Mouse (Mus musculus) liver, adult 2 months (tissue): ENCODE data around the gene Ephx1. TPM values are rescaled to one million over a fixed set of nuclear protein-coding genes. Genes with fewer than 3 reads are reported as not detected.
"Not testable (repeated sequence)": the region's sequence is repeated elsewhere in the genome, so short reads cannot be mapped to it uniquely, and the experiment has no call there.

Experiments
- DNase-seq: peaks from one replicate; pipeline ENCODE4 v3.0.0-alpha.2; 2011; ENCODE audit warnings: low read depth, low spot score; ENCODE audit errors: extremely low read depth
- H3K27ac ChIP-seq: fragments of 200-500 bp; replicated peaks from 2 replicates; pipeline ENCODE4 v1.5.1; 2012; ENCODE audit warnings: low read depth, mild to moderate bottlenecking, control low read depth, inconsistent platforms, low read length; ENCODE audit not compliant: insufficient read depth
- H3K27me3 ChIP-seq: fragments of 200-500 bp; 2 replicates; pipeline ENCODE4 v1.6.1; 2012; ENCODE audit warnings: mild to moderate bottlenecking, moderate library complexity, low read length, inconsistent platforms; ENCODE audit not compliant: control insufficient read depth, insufficient read depth
- H3K36me3 ChIP-seq: fragments of 200-500 bp; 2 replicates; pipeline ENCODE4 v1.6.1; 2012; ENCODE audit warnings: low read length, inconsistent platforms; ENCODE audit not compliant: control insufficient read depth, insufficient read depth
- H3K4me1 ChIP-seq: fragments of 200-500 bp; 2 replicates; pipeline ENCODE4 v1.6.1; 2011; ENCODE audit warnings: low read length; ENCODE audit not compliant: control insufficient read depth, insufficient read depth
- H3K4me3 ChIP-seq: fragments of 200-500 bp; 2 replicates; pipeline ENCODE4 v1.5.1; 2011; ENCODE audit warnings: low read depth, mild to moderate bottlenecking, control low read depth, low read length, moderate library complexity; ENCODE audit not compliant: insufficient read depth
- H3K79me2 ChIP-seq: fragments of 200-500 bp; 2 replicates; pipeline ENCODE4 v1.6.1; 2012; ENCODE audit warnings: inconsistent platforms, mild to moderate bottlenecking, low read length, moderate library complexity; ENCODE audit not compliant: control insufficient read depth, insufficient read depth
- H3K9ac ChIP-seq: fragments of 200-500 bp; 2 replicates; pipeline ENCODE4 v1.6.1; 2012; ENCODE audit warnings: low read depth, mild to moderate bottlenecking, control low read depth, inconsistent platforms, low read length
- CTCF ChIP-seq: fragments of 200-500 bp; IDR thresholded peaks from 2 replicates; pipeline ENCODE4 v1.5.1; 2011; ENCODE audit warnings: low read depth, low read length, control low read depth
- POLR2A ChIP-seq: fragments of 200-500 bp; IDR thresholded peaks from 2 replicates; pipeline ENCODE4 v1.6.1; 2011; ENCODE audit warnings: low read length, control low read depth; ENCODE audit not compliant: insufficient read depth; ENCODE audit errors: extremely low read depth
- WGBS: fragments of 180-500 bp; shearing (Covaris S2); methylation state at CpG from one replicate; pipeline ENCODE4 v1.1.7; 2018; 5-methylcytosine and 5-hydroxymethylcytosine counted together
- polyA plus RNA-seq: library from polyadenylated mRNA; depleted of rRNA; stranded (reverse); fragments of >200 nt; gene quantifications from 2 replicates; pipeline ENCODE4 v1.2.3, GENCODE M21; 2012
- total RNA-seq: library from RNA; depleted of rRNA; stranded (reverse); fragments of >200 nt; gene quantifications from 2 replicates; pipeline ENCODE4 v1.2.3, GENCODE M21; 2014

Ephx1 gene
- total and polyA plus RNA-seq, 2 experiments, result 220 to 287 TPM

- peaks cover 40% of the 10 kb centered on the region for H3K36me3 ChIP-seq
Observed at GRCm38 (mm10) chr1:180990671-180991070, 30.0 kb downstream of the Ephx1 start.

GRCm38 (mm10) chr1:180987759-180988158 lies 32.9 kb downstream of the Ephx1 start:
- Histone ChIP-seq H3K27me3 (no peaks in the 10 kb centered on the region), H3K27ac (no peak overlapping the region), H3K4me1 (peaks cover 10% of the 10 kb centered on the region; the same call in 1 of the 2 replicates), H3K36me3 (peaks cover 21% of the 10 kb centered on the region), H3K4me3 (no peak overlapping the region), H3K9ac (no peak overlapping the region), H3K79me2 (no peaks in the 10 kb centered on the region)
- 12% methylated on average over 9 of the region's 9 CpGs for WGBS
- DNase-seq, result peak; percentile 43
- TF ChIP-seq CTCF, result peak; percentile 94
- TF ChIP-seq POLR2A, result no peak

More at GRCm38 (mm10) chr1:180990671-180991070, 30.0 kb downstream of the Ephx1 start:
- TF ChIP-seq CTCF (no peak), POLR2A (no peak)
- Histone ChIP-seq H3K27me3 (no peaks in the 10 kb centered on the region), H3K27ac (no peak overlapping the region), H3K4me3 (no peak overlapping the region), H3K79me2 (no peaks in the 10 kb centered on the region), H3K4me1 (peaks cover 5% of the 10 kb centered on the region; the same call in 1 of the 2 replicates), H3K9ac (no peak overlapping the region)
- DNase-seq, result peak; percentile 63
- WGBS, result 28% methylated on average over 3 of the region's 3 CpGs

GRCm38 (mm10) chr1:180986701-180987100 lies 34.0 kb downstream of the Ephx1 start:
- no peak for DNase-seq
- no peak overlapping the region for H3K4me3 ChIP-seq
- H3K27ac ChIP-seq, result no peak overlapping the region
- TF ChIP-seq POLR2A (no peak), CTCF (peak; percentile 13; the same call in 1 of the 2 replicates)
- peaks cover 12% of the 10 kb centered on the region; the same call in 1 of the 2 replicates for H3K4me1 ChIP-seq
- WGBS, result 96% methylated on average over 8 of the region's 8 CpGs
- no peaks in the 10 kb centered on the region for H3K79me2 ChIP-seq
- peaks cover 19% of the 10 kb centered on the region for H3K36me3 ChIP-seq
- no peaks in the 10 kb centered on the region for H3K27me3 ChIP-seq
- H3K9ac ChIP-seq, result no peak overlapping the region

- H3K4me3 ChIP-seq, H3K9ac ChIP-seq, H3K36me3 ChIP-seq, H3K27me3 ChIP-seq, H3K79me2 ChIP-seq: not testable (repeated sequence)
- peaks cover 15% of the 10 kb centered on the region for H3K4me1 ChIP-seq
- peak overlapping the region; percentile 69 for H3K27ac ChIP-seq
- DNase-seq, result peak; percentile 96
- 54% methylated on average over 7 of the region's 7 CpGs for WGBS
Observed at GRCm38 (mm10) chr1:180981298-180982046, 39.2 kb downstream of the Ephx1 start.

GRCm38 (mm10) chr1:180980464-180980863 lies 40.2 kb downstream of the Ephx1 start:
- DNase-seq, result peak; percentile 80
- 63% methylated on average over 2 of the region's 2 CpGs for WGBS
- H3K27ac ChIP-seq, result peak overlapping the region; percentile 69

DNA sequence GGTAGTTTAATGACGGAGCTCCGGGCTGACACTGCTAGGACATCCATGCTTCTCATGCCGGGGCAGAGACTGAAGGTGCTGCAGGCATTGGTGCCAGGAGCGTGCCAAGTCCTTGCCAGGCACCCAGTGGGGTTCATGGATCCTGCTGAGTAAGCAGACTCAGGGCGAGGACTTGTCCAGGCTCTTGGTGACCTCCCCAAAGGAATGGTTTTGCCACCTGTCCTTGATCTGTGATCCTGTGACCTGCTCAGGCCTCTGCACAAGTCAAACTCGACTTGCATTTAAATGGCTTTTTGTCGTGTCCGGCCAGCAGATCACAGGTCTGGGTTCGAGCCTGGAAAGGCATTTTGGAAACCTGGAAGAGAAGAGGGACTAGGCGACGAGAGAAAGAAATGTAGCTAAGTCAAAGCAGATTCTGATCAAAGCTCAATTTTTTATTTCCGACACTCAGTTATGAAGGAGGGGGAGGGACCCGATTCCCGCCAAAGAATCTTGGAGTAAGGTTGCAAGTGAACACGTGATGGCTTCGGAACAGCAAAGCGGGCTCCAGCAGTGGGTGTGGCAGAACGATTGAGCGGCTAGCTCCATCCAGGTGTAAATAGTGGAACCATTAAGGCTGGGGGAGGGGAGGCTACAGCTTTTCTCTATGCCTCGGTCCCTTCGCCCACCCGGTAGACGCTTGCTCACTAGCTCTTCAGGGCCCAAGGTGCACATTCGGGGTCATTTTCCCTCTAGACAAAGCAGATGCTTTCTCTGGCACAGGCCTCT lies 41.0 kb downstream of the Ephx1 start:
- no peak for TF ChIP-seq CTCF
- TF ChIP-seq POLR2A, result no peak
- WGBS, result 73% methylated on average over 24 of the region's 24 CpGs

More at GRCm38 (mm10) chr1:180980464-180980863, 40.2 kb downstream of the Ephx1 start:
- peak overlapping the region; percentile 42 for H3K9ac ChIP-seq
- TF ChIP-seq CTCF, result peak; percentile 33
- no peak for TF ChIP-seq POLR2A
- H3K36me3 ChIP-seq, result no peaks in the 10 kb centered on the region
- peaks cover 15% of the 10 kb centered on the region for H3K4me1 ChIP-seq
- no peaks in the 10 kb centered on the region for H3K79me2 ChIP-seq
- H3K4me3 ChIP-seq, result no peak overlapping the region
- no peaks in the 10 kb centered on the region for H3K27me3 ChIP-seq

More for the DNA sequence above, 41.0 kb downstream of the Ephx1 start:
- Histone ChIP-seq H3K4me3 (no peak overlapping the region), H3K36me3 (no peaks in the 10 kb centered on the region), H3K9ac (no peak overlapping the region), H3K79me2 (no peaks in the 10 kb centered on the region), H3K27me3 (no peaks in the 10 kb centered on the region), H3K4me1 (peaks cover 15% of the 10 kb centered on the region), H3K27ac (peak overlapping the region; percentile 69)
- peak; percentile 72 for DNase-seq
